8 mouse cellular contexts compared by ENCODE assay signal in the genomic region with DNA sequence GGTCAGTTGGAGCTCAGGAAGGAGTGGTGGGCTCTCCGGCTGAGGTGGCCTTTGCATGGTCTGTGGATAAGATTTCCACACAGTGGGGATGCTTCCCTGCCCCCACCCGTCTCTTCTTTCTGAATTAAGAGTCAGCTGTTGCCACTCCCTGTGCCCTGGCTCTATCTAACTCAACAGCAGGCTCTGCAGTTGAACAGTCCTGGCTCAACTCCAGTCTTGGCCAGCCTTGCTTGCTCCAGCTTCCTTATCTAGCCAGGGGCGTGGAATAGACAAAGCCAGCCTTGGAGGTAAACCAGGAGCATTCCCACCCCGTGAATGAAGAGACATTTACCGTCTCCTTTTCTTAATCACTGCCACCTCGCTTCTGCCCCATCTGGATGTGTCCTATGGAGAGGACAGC.
A peak's percentile ranks its signal among the peaks of the same experiment; 100 is the strongest.
DNase-seq lines count a peak whose midpoint lies in the region; ATAC-seq and TF ChIP-seq lines count a peak whose summit lies in the region.

No protein-coding gene starts in this region.

- 39% methylated on average over 6 of the region's 6 CpGs for WGBS in kidney, postnatal 0 days

- no peaks in the 10 kb centered on the region for H3K36me3 ChIP-seq in kidney, postnatal 0 days (ENCODE audit: insufficient read depth, low read length)

- no peak overlapping the region for H3K4me2 ChIP-seq in kidney, postnatal 0 days (ENCODE audit: low read length)

- H3K4me1 ChIP-seq in kidney, postnatal 0 days (replicated peaks; ENCODE audit: insufficient read depth, low read length), result peaks cover 23% of the 10 kb centered on the region; the same call in 1 of the 2 replicates

- peaks cover 16% of the 10 kb centered on the region; the same call in 1 of the 2 replicates for H3K27me3 ChIP-seq in kidney, postnatal 0 days (ENCODE audit: insufficient read depth, low read length)

- TF ChIP-seq CTCF in kidney, postnatal 0 days (IDR thresholded peaks at IDR 0.05; ENCODE audit: low read depth), result no peak

- no peak overlapping the region for H3K4me3 ChIP-seq in kidney, postnatal 0 days (replicated peaks; ENCODE audit: low read depth, low read length)

- H3K27ac ChIP-seq in kidney, postnatal 0 days, result peak overlapping the region; percentile 42

- H3K9me3 ChIP-seq in kidney, postnatal 0 days (replicated peaks; ENCODE audit: low read length), result no peaks in the 10 kb centered on the region

- no peak overlapping the region for H3K9ac ChIP-seq in kidney, postnatal 0 days (ENCODE audit: low read depth, low read length)

- DNase-seq in ovary, adult 18-20 months (ENCODE audit: low spot score), result peak; percentile 50
- DNase-seq in ovary, postnatal 10 days (ENCODE audit: low spot score), result no peak
- DNase-seq in heart, adult 18-20 months, result peak; percentile 70 to 82
- peak; percentile 45 for DNase-seq in kidney, postnatal 0 days (ENCODE audit: low spot score)
- peak; percentile 39 to 59 for DNase-seq in lung, postnatal 4 days
- no peak for DNase-seq in left cerebral cortex, adult 18-20 months (ENCODE audit: low spot score in 2 of 2)
- DNase-seq in layer of hippocampus, postnatal 25 days (ENCODE audit: extremely low spot score in 1 of 2, low spot score in 1 of 2), result no peak
- no peak for DNase-seq in thymus, postnatal 0 days (ENCODE audit: low spot score)

- ATAC-seq in kidney, postnatal 0 days (replicated peaks; ENCODE audit: low FRiP score, low read depth), result no peak

Comparison
In these comparisons a context has a peak if more than half of its experiments do, and no peak if none do; other contexts are left out.
1. DNase-seq: peak in ovary, adult 18-20 months (single experiment), heart, adult 18-20 months (2 of 2), kidney, postnatal 0 days (single experiment) and lung, postnatal 4 days (2 of 2); none in ovary, postnatal 10 days (single experiment), left cerebral cortex, adult 18-20 months (0 of 2), layer of hippocampus, postnatal 25 days (0 of 2) and thymus, postnatal 0 days (single experiment).